Mouse (Mus musculus) megakaryocyte, embryonic 14.5 days (primary cell): Measurements from ENCODE around the gene Ssh3.

Experiments
- FLI1 ChIP-seq: IDR thresholded peaks from 2 replicates; pipeline ENCODE4 v1.6.1; 2012; ENCODE audit warnings: low read length, inconsistent platforms, mixed read lengths
- GATA1 ChIP-seq: IDR thresholded peaks from 3 replicates; pipeline ENCODE4 v1.6.1; 2012; ENCODE audit warnings: mixed read lengths, low read length, inconsistent platforms, borderline replicate concordance

DNA sequence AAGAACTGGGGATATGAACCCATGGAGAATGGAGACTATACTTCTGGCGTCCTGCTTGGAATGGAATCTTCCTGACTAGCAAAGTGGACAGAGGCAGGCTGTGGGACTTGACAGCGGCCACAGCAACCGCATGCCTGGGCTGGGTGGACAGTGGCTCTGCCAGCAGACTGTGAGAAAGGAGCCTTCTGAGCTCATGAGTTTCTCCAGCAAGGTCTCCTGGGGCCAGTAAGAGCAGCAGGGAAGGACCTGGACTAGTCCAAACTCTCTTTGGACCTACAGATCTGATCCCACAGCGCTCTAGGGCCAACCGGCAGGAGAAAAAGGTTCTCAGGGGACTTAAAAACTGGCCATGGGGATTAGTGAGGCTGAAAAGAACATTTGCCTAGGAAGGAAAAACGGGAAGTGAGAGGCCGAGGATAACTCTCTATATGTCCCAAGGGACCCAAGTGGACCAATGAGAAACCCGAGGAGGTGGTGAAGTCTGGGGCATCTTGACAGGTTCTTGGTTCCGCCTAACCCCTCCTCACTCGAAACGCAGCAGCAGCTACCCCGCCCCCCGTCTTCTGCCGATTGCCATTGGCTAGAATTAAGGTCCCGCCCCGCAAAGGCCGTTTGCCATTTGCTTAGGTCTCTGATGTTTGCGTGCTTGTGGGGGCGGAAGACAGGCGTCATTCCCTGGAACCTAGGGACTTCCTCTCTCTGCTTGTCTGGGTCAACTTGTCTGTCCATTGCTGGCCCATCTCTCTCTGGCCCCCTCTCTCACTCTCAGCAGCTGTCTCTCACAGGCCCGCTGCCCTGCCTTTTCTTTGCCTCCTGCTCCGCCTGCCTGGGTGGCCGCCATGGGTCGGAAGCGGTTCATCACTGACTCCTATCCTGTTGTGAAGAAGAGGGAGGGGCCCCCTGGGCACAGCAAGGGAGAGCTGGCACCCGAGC is 37.5 kb downstream of the Ssh3 start, which contains the start of gene Pold4:
- no peak for TF ChIP-seq GATA1
- TF ChIP-seq FLI1: no peak
